Mouse (Mus musculus): ENCODE measurements around the gene Rras2. TPM values are rescaled to one million over a fixed set of nuclear protein-coding genes. Genes with fewer than 3 reads are reported as not detected.

Rras2 gene
- total RNA-seq, 2 experiments from 2014 or later: 13.9 to 15.7 TPM

DNA sequence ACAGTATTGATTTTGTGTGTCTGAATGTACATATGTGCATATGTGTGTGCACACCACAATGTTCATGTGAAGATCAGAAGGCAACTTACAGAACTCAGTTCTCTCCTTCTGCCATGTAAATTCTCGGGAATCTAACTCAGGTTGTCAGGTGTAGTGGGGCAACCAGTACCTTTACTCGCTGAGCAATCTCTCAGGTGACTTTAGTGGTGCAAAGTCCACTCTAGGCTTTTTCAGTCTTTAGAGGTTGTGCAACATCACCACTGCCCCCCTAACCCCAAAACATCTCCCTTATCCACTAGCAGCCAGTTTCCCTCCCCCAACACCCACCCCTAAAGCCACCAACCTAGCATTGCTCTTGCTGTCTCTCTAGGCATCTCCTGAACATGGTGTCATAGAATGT is 43.0 kb downstream of the Rras2 start:
- no peak for DNase-seq (ENCODE audit: low spot score in 2 of 2)

DNA sequence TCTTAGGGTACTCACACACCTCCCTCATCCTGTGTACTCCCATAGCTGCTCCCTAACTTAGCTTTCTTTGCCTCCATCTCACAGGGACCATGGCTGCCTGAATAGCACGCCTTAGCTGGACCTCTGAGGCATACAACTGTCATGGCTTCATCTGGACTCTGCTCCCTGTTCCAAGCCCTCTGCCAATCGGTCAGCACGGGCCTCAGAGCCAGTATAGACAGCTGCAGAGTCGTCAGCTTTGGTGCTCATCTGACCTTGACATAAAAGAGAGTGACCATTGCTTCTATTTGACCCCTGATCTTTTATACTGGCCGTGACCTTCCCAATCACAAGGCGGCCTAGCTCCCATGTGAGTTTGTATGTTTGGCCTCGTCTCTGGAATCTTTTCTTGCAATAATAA is 43.4 kb downstream of the Rras2 start:
- no peak for DNase-seq (ENCODE audit: low spot score in 2 of 2)

- peak; percentile 24 to 51 for DNase-seq (ENCODE audit: low spot score in 2 of 2)
Observed at GRCm38 (mm10) chr7:114071851-114072616, 45.5 kb downstream of the Rras2 start.

- DNase-seq (ENCODE audit: low spot score in 2 of 2): no peak
Observed at GRCm38 (mm10) chr7:114071395-114071794, 46.2 kb downstream of the Rras2 start.

DNA sequence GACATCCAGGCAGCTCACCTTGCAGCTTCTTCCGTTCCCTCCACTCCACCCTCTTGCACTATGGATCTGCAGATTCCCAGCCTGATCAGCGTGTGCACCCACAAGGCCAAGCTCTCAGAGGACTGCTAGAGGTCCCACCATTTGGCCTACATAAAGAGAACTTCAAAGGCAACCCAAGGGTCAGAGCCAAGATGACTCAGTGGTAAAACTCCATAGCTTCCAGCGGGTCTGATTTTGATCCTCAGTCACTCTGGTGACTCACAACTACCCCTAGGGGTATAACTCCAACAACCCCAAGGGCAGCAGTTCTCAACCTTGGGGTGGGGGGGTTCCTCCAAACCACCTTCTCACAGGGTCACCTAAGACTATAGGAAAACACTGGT is 47.1 kb downstream of the Rras2 start:
- DNase-seq (ENCODE audit: low spot score in 2 of 2): no peak

DNA sequence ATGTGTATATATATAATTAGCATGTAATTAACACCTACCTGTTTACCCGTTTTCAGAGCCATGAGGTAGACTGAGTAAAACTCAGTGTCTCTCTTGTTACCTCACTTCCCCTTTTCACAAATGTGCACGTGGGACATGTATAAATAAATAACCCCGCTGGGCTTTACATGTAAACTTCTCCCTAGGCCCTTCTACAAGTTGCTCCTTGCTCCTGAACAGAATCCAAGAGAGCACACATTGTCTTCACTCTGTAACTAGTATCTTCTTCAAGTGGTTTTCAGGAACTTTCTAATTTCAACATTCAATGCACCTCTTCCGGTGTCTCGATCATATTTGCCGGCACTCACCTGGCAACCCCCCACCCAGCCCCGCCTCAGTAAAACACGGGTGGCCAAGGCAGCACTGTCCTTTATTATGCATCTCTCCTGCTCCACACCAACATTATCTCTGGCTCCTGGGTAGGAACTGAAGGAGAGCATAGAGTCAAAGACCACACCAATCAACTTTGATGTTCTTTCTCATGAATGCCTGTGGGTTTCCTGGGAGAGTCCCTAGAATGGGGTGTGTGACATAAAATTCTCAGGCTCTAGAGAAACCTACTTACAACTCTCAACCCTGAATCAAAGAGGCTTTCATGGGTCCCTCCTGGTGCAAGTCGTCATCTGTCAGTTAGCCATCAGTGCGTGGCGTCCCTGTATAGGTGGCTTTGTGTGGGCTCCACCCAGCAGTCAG is 47.7 kb downstream of the Rras2 start:
- DNase-seq (ENCODE audit: low spot score in 2 of 2): no peak

DNA sequence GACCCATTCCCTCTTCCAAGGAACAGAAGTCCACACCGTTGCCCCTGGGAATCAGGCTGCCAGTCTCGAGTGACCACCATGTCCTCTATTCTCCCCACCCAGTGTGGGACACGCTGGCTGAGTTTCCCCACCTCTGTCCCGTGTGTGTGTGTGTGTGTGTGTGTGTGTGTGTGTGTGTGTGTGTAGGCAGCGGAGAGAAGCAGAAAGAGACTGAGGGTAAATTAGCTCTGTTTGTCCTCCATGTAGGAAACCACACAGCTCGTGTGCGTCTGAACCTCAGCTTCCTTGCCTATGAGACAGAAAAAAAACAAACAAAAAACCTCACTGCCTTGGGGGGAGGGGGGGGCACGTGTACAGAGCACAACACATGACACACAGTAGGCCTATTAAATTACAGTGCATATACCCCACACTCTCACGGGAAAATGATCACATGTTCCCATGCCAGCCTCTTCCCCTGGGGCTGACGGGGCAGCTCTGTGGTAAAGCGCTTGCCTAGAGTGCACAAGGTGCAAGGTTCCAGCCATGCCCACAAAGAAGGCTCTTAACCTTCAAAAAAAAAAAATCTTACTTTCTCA is 48.5 kb downstream of the Rras2 start:
- DNase-seq (ENCODE audit: low spot score in 2 of 2): no peak

DNA sequence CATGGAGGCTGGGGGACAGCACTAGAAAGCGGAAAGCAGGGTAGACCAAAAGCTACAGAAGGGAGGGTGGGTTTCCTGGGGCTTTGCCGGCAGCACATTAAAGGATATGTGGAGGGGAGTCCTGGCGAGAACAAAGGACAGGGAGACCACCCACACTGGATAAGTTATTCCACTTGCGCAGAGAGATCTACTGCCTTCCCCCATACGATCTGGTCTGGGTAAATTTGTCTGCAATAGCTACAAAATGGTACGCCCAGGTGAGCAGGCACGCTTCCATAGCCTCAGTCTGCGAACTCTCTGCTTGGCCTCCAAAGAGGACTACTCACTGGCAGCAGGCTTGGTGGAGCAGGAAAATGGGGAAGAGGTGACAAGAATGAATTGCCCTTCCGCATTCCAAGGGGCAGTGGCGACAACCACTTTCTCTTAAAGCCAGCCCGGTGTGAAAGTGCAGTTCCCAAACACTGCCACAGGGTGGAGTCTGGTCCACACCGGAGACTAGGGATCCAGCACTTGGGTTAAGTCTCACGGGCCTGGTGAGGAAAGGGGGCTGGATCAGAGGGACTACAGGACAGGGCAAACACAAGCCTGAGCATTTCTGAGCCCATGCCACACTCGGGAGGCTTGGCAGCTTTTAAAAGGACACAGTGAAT is 50.9 kb downstream of the Rras2 start:
- DNase-seq (ENCODE audit: low spot score in 2 of 2): peak; percentile 84 to 85

- no peak for DNase-seq (ENCODE audit: low spot score in 2 of 2)
Observed at GRCm38 (mm10) chr7:114065407-114066185, 52.0 kb downstream of the Rras2 start.

- no peak for DNase-seq (ENCODE audit: low spot score in 2 of 2)
Observed at GRCm38 (mm10) chr7:114063966-114064365, 53.6 kb downstream of the Rras2 start.

- peak in 1 of 2 experiments; percentile 38 for DNase-seq (ENCODE audit: low spot score in 2 of 2)
Observed at GRCm38 (mm10) chr7:114063534-114063933, 54.0 kb downstream of the Rras2 start.

DNA sequence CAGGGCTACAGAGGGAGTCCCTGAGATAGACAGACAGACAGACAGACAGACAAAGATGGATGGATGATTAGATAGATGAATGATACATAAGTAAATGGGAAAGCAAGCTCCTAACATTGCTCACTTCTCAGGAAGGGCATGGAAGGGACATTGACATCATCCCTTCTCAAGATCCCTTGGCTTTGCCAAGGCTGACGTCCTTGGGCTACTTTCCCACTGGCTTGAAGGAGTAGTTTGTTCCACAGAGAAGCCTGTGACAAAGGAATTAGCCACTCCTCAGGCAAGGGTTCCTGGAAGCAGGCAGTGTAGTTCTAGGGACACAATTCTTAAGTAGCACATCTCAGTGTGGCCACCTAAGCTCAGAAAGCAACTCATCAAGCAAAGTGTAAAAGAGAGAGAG is 55.1 kb downstream of the Rras2 start:
- no peak for DNase-seq (ENCODE audit: low spot score in 2 of 2)

- no peak for DNase-seq (ENCODE audit: low spot score in 2 of 2)
Observed at GRCm38 (mm10) chr7:114060445-114060844, 57.1 kb downstream of the Rras2 start.

GRCm38 (mm10) chr7:114058927-114059441 is 58.6 kb downstream of the Rras2 start:
- DNase-seq (ENCODE audit: low spot score in 2 of 2): no peak

DNA sequence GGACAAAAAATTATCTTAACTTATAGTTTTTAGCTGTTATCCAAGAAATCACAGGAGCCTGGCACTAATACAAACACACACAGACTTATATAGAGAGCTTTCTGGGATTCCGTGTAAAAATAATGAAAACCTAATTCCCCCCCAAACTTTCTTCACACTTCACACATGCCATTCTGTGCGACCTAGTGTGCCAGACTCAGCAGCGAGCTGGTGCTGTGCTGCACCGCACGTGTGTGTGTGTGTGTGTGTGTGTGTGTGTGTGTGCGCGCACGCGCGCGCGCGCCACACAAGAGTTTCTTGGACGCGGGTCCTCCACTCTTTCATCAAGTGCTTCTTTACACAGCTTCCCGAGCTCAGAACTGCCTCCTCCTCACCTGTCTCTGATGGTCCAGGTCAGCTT is 59.4 kb downstream of the Rras2 start:
- DNase-seq (ENCODE audit: low spot score in 2 of 2): no peak

GRCm38 (mm10) chr7:114053720-114054119 is 63.9 kb downstream of the Rras2 start:
- no peak for DNase-seq (ENCODE audit: low spot score in 2 of 2)

- DNase-seq (ENCODE audit: low spot score in 2 of 2): no peak
Observed at GRCm38 (mm10) chr7:114045814-114046213, 71.8 kb downstream of the Rras2 start.

DNA sequence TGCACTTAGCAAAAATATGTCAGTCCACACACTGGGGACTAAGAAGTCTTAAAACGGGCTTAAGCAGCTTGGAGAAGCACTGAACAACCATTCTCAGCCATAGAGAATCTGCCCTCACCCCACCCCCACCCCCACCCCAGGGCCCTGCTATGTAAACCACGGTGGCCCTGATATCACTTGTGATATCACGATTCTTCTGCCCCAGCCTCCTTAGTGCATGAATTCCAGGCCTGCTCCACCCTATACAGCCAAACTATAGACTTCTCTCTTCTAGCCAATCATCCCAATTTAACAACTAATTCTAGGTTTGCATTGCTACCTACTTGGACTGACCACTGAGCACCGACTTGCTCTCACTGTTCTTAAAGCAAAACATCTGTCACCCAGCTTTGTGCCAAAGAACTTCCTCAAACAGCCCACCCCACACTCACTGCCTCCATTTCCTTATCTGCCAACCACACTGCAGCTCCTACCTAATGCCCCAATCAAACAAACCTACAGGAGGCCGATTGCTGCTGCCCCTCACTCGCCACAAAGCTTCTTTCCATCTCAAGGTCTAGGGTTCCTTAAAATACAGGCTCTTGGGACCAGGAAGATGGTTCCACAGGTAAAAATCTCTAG is 73.5 kb downstream of the Rras2 start:
- DNase-seq (ENCODE audit: low spot score in 2 of 2): no peak

DNA sequence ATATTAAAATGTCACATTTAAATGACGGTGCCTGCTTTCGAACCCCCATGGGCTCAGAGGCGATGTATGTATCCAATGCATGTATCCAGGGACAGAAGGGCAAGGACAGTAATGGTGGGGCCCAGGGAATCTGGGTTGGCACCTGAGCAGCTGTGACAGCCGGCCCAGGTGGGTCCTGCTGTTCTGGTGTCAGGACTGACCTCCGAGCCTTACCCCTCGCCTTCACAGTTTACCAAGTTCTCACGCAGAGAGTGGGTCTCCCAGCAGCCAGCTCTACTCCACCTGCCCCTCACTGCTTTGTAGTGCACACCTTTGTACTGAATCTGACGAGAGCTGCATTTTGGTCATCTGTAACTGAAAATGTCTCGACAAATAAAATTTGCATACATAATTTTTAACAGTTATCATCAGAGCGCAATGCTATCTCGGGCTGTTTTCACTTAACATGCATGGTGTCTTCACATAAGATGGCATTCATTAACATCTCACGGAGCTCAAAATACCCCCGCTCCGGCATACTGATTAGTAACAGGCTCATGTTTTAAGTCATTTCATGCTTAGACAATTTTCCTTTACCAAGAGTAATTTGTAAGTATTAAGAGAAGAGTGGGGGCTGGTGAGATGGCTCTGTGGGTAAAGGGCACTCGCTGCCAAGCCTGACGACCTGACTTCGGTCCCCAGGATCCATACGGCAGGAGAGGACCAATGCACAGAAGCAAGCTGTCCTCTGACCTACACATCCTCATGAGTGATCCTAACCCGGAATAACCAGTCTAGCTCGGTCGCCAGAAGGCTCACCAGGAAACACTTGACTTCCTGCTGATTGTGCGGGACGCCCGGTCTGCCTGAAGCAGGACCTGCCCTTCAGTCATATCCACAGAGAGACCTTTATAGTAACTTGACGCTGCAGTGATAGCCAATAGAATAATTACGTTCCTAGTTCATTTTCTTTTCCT is 74.3 kb downstream of the Rras2 start:
- DNase-seq (ENCODE audit: low spot score in 2 of 2): no peak
